Mouse (Mus musculus): ENCODE data around the gene Gm17467.
"Not testable (repeated sequence)": the region's sequence is repeated elsewhere in the genome, so short reads cannot be mapped to it uniquely, and the experiment has no call there.

Gm17467 gene

DNA sequence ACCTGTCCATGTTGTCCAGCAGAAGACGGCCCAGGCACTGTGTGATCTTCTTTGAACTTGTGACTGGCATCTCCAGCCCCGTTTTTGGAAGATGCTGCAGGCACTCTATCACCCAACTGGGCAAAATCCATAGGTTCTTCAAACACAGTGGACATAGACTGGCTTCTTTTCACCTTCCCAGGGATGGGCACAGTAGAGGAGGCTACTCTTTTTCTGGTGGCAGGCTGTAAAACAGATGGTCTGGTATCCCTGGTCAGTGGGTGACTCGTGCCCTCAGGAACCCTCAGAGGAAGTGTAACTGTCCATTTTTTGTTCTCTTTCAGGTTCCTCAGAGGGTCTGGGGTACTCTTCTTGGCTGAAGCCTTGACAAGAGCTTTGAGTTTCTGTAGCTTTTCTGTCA, at the start of gene Gm17467:
Gm17467 (minus strand) TSS at position 101 of the 400 bp plus-strand sequence.
- DNase-seq, result not testable (repeated sequence)
